In the genomic region with DNA sequence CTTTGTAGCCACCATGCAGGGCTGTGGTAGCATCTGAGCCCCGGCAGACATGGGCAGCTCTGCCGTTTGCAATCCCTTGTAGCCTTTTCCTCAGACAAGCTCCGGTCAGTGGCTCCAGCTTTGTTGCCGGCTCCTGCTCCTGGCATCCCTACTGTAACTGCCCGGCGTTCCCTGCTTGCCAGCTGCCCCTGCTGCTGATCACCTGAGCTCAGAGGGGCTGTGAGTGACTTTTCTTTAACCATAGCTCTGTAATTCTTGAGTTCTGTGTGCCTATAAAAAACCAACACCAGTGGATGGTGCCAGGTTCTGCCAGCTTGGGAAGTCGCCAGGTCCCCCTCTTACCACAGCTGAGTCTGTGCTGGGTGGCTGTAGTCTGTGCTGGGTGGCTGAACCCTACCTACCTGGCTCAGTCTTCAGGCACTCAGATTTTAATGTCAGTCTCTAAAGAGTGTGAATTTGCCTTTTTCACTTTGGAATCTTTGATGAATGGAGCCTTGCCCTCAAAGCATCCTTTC, we compare ENCODE assay signal across 12 mouse cellular contexts.
A peak's percentile ranks its signal among the peaks of the same experiment; 100 is the strongest.
DNase-seq lines count a peak whose midpoint lies in the region; ATAC-seq lines count a peak whose summit lies in the region.
"Had no signal": no experiment of that assay in that cellular context is flagged by ENCODE, and none has a peak within 500 bp of the region (broad histone marks: within the 10 kb centered on the region; RNA-seq: fewer than 3 reads in every experiment).

No protein-coding gene starts in this region.

- H3K4me1 ChIP-seq in embryonic facial prominence, embryonic 12.5 days, result peaks cover 11% of the 10 kb centered on the region; the same call in 1 of the 2 replicates
- peaks cover 21% of the 10 kb centered on the region for H3K4me1 ChIP-seq in embryonic facial prominence, embryonic 10.5 days
- peaks cover 59% of the 10 kb centered on the region for H3K4me1 ChIP-seq in heart, embryonic 15.5 days (replicated peaks)

- ATAC-seq in embryonic facial prominence, embryonic 12.5 days (ENCODE audit: insufficient number of reproducible peaks, insufficient read depth, low FRiP score, low TSS enrichment), result no peak
- no peak for ATAC-seq in heart, embryonic 15.5 days (replicated peaks; ENCODE audit: insufficient number of reproducible peaks, insufficient read depth, low FRiP score, low read depth)

- no peaks in the 10 kb centered on the region for H3K27me3 ChIP-seq in embryonic facial prominence, embryonic 12.5 days
- H3K27me3 ChIP-seq in embryonic facial prominence, embryonic 10.5 days (replicated peaks; ENCODE audit: low read depth, poor library complexity, severe bottlenecking), result no peaks in the 10 kb centered on the region
- H3K27me3 ChIP-seq in heart, embryonic 15.5 days, result no peaks in the 10 kb centered on the region

- no peak overlapping the region for H3K4me3 ChIP-seq in embryonic facial prominence, embryonic 12.5 days
- no peak overlapping the region for H3K4me3 ChIP-seq in embryonic facial prominence, embryonic 10.5 days
- no peak overlapping the region for H3K4me3 ChIP-seq in heart, embryonic 15.5 days

- no peaks in the 10 kb centered on the region for H3K9me3 ChIP-seq in embryonic facial prominence, embryonic 12.5 days
- no peaks in the 10 kb centered on the region for H3K9me3 ChIP-seq in embryonic facial prominence, embryonic 10.5 days
- no peaks in the 10 kb centered on the region for H3K9me3 ChIP-seq in heart, embryonic 15.5 days (replicated peaks)
- H3K9me3 ChIP-seq: G1E had no signal

- WGBS in embryonic facial prominence, embryonic 12.5 days, result 78% methylated on average over 7 of the region's 7 CpGs
- 79% methylated on average over 7 of the region's 7 CpGs for WGBS in embryonic facial prominence, embryonic 10.5 days
- WGBS in heart, embryonic 15.5 days, result 59% methylated on average over 7 of the region's 7 CpGs

- 0 out of 2 replicates have a peak overlapping the region, but pooled peaks have one; percentile 10 for H3K9ac ChIP-seq in embryonic facial prominence, embryonic 12.5 days
- no peak overlapping the region for H3K9ac ChIP-seq in heart, embryonic 15.5 days

- DNase-seq in embryonic facial prominence, embryonic 10.5 days (ENCODE audit: low spot score), result no peak
- no peak for DNase-seq in heart, adult 18-20 months
- peak; percentile 30 for DNase-seq in cerebellum, adult 11-12 months
- DNase-seq in heart, postnatal 4 days, result peak; percentile 41
- DNase-seq in urinary bladder, postnatal 4 days (ENCODE audit: low spot score in 2 of 2), result no peak
- DNase-seq in MN1 (ENCODE audit: low spot score), result no peak
- DNase-seq: kidney, adult 9 months; lung, adult 18-20 months; thymus, postnatal 36 days had no signal

- H3K27ac ChIP-seq in embryonic facial prominence, embryonic 12.5 days, result no peak overlapping the region
- no peak overlapping the region for H3K27ac ChIP-seq in embryonic facial prominence, embryonic 10.5 days (replicated peaks)
- peak overlapping the region; percentile 56 for H3K27ac ChIP-seq in heart, embryonic 15.5 days

- H3K36me3 ChIP-seq in embryonic facial prominence, embryonic 12.5 days, result no peaks in the 10 kb centered on the region
- H3K36me3 ChIP-seq in embryonic facial prominence, embryonic 10.5 days (replicated peaks), result no peaks in the 10 kb centered on the region; the same call in 1 of the 2 replicates
- no peaks in the 10 kb centered on the region for H3K36me3 ChIP-seq in heart, embryonic 15.5 days

- H3K4me2 ChIP-seq in embryonic facial prominence, embryonic 12.5 days (replicated peaks), result no peak overlapping the region
- H3K4me2 ChIP-seq in heart, embryonic 15.5 days, result no peak overlapping the region

Comparison
In these comparisons a context has a peak if more than half of its experiments do, and no peak if none do; other contexts are left out.
1. DNase-seq: peak in cerebellum, adult 11-12 months (single experiment) and heart, postnatal 4 days (single experiment); none in embryonic facial prominence, embryonic 10.5 days (single experiment), heart, adult 18-20 months (0 of 2), urinary bladder, postnatal 4 days (0 of 2) and MN1 (single experiment).